Mouse (Mus musculus) small intestine, adult 10 weeks (tissue): ENCODE results near the gene Ndufs2. TPM values are rescaled to one million over a fixed set of nuclear protein-coding genes. Genes with fewer than 3 reads are reported as not detected.

Experiments used
- polyA plus RNA-seq: library from polyadenylated mRNA; stranded (reverse); fragments of 350-450 nt; fragmentation: Illumina TruSeq; extraction: RNeasy Lipid Tissue Mini Kit (QIAGEN cat#74804); gene quantifications from one replicate; pipeline ENCODE4 v1.2.3, GENCODE M21; 2014; ENCODE audit warnings: low replicate concordance

The Ndufs2 gene
- polyA plus RNA-seq = 44.8 TPM

GRCm38 (mm10) chr1:171250680-171251593, at the start of gene Ndufs2:
TSS of gene Ndufs2 (minus strand) at chr1:171251388.

DNA sequence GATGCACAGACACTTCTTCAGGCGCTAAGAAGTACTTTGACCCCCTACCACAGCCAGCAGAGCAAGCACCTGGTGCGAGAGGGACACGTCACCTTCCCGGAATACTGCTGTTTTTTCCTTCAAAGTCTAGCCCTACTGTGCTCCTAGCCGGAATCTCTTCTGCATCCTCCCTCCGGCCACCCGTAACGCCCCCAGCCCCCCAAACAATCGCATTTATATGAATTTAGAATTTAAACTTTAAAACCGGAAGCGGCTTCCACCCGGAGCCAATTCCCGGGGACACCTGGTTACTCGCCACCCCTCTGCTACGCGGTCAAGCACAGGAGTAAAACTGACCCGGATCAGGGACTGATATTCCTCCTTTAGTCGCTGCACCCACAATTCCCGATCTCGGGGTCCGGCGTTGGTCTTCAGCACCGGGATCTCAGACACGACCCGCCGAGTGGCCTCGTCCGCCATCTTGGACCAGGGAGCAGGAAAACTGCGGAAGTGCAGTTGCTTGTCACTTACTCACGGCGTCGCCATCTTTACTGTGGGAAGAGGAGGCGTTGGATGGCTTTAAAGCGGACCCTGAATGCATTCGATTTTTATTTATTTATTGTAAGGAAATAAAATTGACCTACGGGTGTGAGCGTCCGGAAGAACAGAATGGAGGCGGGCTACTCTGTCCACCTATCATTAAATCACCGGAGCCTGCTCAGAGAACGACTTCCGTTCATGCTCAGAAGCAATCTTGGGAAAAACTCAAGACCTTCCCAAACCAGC, 43.3 kb upstream of the Ndufs2 start, which contains the start of gene Ufc1:
Gene Ufc1 (minus strand): TSS at position 727 of the 765 bp plus-strand sequence.

GRCm38 (mm10) chr1:171287136-171288081, 36.2 kb upstream of the Ndufs2 start, which contains the start of gene Usp21:
TSS of gene Usp21 (minus strand) at chr1:171287991.

DNA sequence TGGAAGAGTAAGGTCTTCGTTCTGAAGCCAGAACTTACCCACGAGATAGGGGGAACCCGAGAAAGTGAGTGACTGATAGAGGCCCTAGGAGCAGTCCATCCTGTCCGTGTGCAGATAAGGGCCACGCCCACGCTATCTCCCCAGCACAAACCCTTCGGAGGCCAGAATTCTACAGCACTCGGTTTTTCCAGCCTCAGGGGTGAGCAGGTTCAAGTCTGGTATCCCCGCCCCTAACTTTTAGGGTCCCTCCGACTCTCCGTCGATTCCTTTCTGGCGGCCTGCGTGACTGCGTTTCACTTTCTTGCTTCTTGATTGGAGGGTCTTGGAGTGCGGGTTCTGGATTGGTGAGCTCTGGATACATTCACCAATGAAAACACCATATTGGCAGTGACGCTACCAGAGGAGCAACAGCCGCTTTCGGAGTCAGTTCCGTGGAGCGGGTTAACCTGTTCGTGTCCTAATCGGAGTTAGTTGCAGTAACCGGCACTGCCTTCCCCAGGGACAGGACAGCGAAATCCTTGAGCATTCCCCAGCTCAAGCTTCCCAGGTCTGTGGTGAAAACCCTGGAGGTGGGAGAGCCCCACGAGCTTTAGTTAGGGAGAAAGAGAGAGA, 29.8 kb upstream of the Ndufs2 start, which contains the start of gene Ppox:
Gene Ppox (minus strand): TSS at position 271 of the 612 bp plus-strand sequence.

DNA sequence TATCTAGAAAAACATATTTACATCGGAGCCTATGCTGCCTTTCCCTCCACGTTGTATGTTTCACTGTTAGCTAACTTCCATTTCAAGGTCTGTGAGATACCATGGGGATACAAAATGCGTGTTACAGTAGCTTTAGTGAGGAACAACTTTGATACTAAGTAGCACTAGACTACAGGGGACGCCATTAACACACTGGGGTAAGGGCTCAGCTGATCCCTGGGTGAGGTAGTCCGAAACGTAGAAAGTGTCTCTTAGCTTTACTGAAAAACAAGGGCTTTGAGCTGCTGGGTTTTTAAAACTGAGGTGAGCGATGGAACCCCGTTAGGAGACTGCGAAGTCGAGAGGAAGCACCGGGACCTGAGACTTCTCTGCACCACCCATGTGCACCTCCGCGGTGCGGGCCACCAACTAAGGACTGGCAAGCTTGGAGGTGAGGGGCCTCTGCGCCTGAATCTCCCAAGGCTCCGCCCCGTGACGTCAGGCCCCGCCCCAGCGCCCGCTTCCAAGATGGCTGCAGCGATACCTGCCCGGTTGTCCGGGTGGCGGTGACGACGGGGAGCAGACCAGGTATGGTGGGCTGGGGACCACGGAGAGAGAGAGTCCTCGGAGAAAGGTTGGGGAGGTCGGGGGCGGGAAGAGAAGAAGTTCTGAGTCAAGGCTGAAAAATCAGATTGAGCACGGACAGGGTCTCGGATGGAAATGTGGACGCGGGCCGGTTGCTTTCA, 18.8 kb upstream of the Ndufs2 start, which contains the start of gene B4galt3:
Gene B4galt3 (plus strand): TSS at position 481 of the 725 bp plus-strand sequence.

DNA sequence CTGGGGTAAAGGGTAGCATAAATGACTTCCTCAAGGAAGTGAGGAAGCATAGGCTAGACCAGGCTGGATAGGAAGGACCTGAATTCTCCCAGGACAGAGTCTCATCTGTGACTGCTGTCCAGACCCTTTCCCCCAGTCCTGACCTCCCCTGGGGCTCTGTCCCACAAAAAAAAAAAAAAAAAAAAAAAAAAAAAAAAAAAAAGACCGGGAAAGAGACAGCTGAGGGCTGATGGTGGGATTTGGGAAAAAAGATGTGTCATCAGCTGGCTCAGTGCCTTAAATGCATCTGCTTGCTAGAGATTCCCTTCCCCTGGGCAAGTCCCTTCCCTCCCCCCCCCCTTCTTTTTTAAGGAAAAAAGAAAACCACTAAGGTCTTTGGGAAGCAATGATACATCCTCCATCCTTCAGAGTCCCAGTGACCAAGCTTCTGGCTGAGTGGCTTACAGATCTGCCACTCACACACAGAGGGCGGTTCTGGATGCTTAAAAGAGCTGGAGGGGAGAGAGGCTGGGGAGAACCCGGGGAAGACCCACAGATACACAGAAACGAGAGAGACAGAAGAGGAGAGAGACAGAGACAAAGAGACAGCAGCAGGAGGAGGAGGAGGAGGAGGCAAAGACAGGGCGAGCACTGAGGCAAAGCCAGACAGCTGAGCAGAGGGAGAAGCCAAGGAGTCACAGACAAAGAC, 1.1 kb downstream of the Ndufs2 start, which contains the start of gene Adamts4:
Gene Adamts4 (plus strand): TSS at position 509 of the 688 bp plus-strand sequence.

GRCm38 (mm10) chr1:171234126-171234525, 17.1 kb downstream of the Ndufs2 start, which contains the start of gene Fcer1g:
TSS of gene Fcer1g (minus strand) at chr1:171234365.

GRCm38 (mm10) chr1:171224857-171225256, 26.3 kb downstream of the Ndufs2 start, which contains the start of gene Apoa2:
TSS of gene Apoa2 (plus strand) at chr1:171225054.

GRCm38 (mm10) chr1:171222238-171223155, 28.7 kb downstream of the Ndufs2 start, which contains the start of gene Tomm40l:
TSS of gene Tomm40l (minus strand) at chr1:171222514.

GRCm38 (mm10) chr1:171213801-171214496, 37.2 kb downstream of the Ndufs2 start, which contains the start of gene Nr1i3:
TSS of gene Nr1i3 (plus strand) at chr1:171213970.

DNA sequence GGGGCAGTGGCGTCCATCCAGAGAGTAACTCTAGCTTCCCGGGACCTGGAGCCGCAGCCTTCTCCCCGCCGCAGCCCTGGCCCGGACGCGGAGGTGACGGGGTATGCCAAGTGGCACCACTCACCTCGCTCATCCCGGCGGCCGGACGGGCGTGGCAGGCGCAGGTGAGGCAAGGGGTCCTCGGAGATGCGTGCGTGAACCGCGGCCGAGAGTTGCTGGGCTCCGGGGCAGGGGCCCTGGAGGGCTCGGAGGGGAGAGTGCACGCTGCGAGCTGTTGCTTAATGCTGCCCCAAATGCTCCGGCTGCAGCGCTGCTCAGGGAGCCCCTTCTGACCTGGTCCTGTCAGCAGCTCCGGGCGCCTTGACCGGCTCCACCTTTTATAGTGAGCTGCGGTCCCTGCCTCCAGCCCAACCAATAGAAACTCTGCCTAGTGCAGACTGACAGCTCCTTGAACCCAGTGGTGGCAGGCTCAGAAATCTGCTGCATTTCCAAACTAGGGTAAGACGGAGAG, 55.2 kb downstream of the Ndufs2 start, which contains the start of gene Pcp4l1:
Gene Pcp4l1 (minus strand): TSS at position 382 of the 511 bp plus-strand sequence.

Other genes starting within 250 kb of the Ndufs2 start
- gene Fcgr4, start 232.5 kb downstream of the Ndufs2 start, polyA plus RNA-seq = 9.9 TPM
- gene Fcgr3, start 186.5 kb downstream of the Ndufs2 start, polyA plus RNA-seq = 11.7 TPM
- 1.9 TPM for gene Cfap126, start 137.5 kb downstream of the Ndufs2 start, polyA plus RNA-seq
- 37.0 TPM for gene Sdhc, start 100.8 kb downstream of the Ndufs2 start, polyA plus RNA-seq
- gene Mpz, start 100.7 kb downstream of the Ndufs2 start, polyA plus RNA-seq = 0.48 TPM
- 13.4 TPM for gene Pcp4l1, start 55.1 kb downstream of the Ndufs2 start, polyA plus RNA-seq
- gene Nr1i3, start 37.4 kb downstream of the Ndufs2 start, polyA plus RNA-seq = 16.9 TPM
- 5.1 TPM for gene Tomm40l, start 28.9 kb downstream of the Ndufs2 start, polyA plus RNA-seq
- 4.2 TPM for gene Apoa2, start 26.3 kb downstream of the Ndufs2 start, polyA plus RNA-seq
- 41.4 TPM for gene Fcer1g, start 17.0 kb downstream of the Ndufs2 start, polyA plus RNA-seq
- gene Adamts4, start 967 bp downstream of the Ndufs2 start, polyA plus RNA-seq = 1.5 TPM
- gene B4galt3, start 18.9 kb upstream of the Ndufs2 start, polyA plus RNA-seq = 8.8 TPM
- gene Ppox, start 29.8 kb upstream of the Ndufs2 start, polyA plus RNA-seq = 6.8 TPM
- gene Usp21, start 36.6 kb upstream of the Ndufs2 start, polyA plus RNA-seq = 15.5 TPM
- gene Ufc1, start 43.6 kb upstream of the Ndufs2 start, polyA plus RNA-seq = 59.2 TPM
- 13.8 TPM for gene Dedd, start 77.8 kb upstream of the Ndufs2 start, polyA plus RNA-seq
- 20.1 TPM for gene Nit1, start 94.3 kb upstream of the Ndufs2 start, polyA plus RNA-seq
- 12.8 TPM for gene Pfdn2, start 94.3 kb upstream of the Ndufs2 start, polyA plus RNA-seq
- not detected for gene Klhdc9, start 109.4 kb upstream of the Ndufs2 start, polyA plus RNA-seq
- gene Nectin4, start 118.7 kb upstream of the Ndufs2 start, polyA plus RNA-seq = not detected
- 9.9 TPM for gene Arhgap30, start 137.6 kb upstream of the Ndufs2 start, polyA plus RNA-seq
- not detected for gene Usf1, start 159.9 kb upstream of the Ndufs2 start, polyA plus RNA-seq
- gene Tstd1, start 167.5 kb upstream of the Ndufs2 start, polyA plus RNA-seq = 3.1 TPM
- gene F11r, start 186.1 kb upstream of the Ndufs2 start, polyA plus RNA-seq = 54.7 TPM